Mouse (Mus musculus) ES-E14 (cell line): ENCODE measurements around the gene Nfasc. TPM values are rescaled to one million over a fixed set of nuclear protein-coding genes. Genes with fewer than 3 reads are reported as not detected.
A peak's percentile ranks its signal among the peaks of the same experiment; 100 is the strongest.

ENCODE experiments used
- DNase-seq: peaks from one replicate; pipeline ENCODE4 v3.0.0-alpha.2; 2013; ENCODE audit warnings: low read depth, low spot score
- H3K27ac ChIP-seq: 2 replicates; pipeline ENCODE4 v1.5.1; 2012; ENCODE audit warnings: low read depth, mild to moderate bottlenecking, low read length, moderate library complexity, mixed read lengths; ENCODE audit not compliant: poor library complexity, insufficient read depth, severe bottlenecking
- H3K36me3 ChIP-seq: 2 replicates; pipeline ENCODE4 v1.6.1; 2012; ENCODE audit warnings: mild to moderate bottlenecking, low read length, moderate library complexity, mixed read lengths; ENCODE audit not compliant: control insufficient read depth, poor library complexity, insufficient read depth, severe bottlenecking
- H3K4me1 ChIP-seq, 2 experiments: fragments of 150-350 bp in 1 of 2; sonication (generic) in 1 of 2; 2 replicates each; pipeline ENCODE4 v1.6.1; 2012; ENCODE audit warnings: low read length in 2 of 2, mild to moderate bottlenecking in 1 of 2, mixed read lengths in 1 of 2; ENCODE audit not compliant: control insufficient read depth in 2 of 2, insufficient read depth in 2 of 2, poor library complexity in 1 of 2
- H3K4me3 ChIP-seq, 2 experiments: fragments of 150-350 bp in 1 of 2; sonication (generic) in 1 of 2; 2 replicates each; pipeline ENCODE4 v1.5.1; 2012; ENCODE audit warnings: low read length in 2 of 2, low read depth in 1 of 2, mild to moderate bottlenecking in 1 of 2, mixed read lengths in 1 of 2; ENCODE audit not compliant: insufficient read depth in 1 of 2, poor library complexity in 1 of 2, severe bottlenecking in 1 of 2
- H3K9ac ChIP-seq: 2 replicates; pipeline ENCODE4 v1.6.1; 2012; ENCODE audit warnings: low read depth, mild to moderate bottlenecking, low read length, mixed read lengths; ENCODE audit not compliant: poor library complexity, insufficient read depth, severe bottlenecking
- H3K9me3 ChIP-seq: fragments of 150-350 bp; sonication (generic); 2 replicates; pipeline ENCODE4 v1.6.1; 2012; ENCODE audit warnings: low read depth, mild to moderate bottlenecking, low read length; ENCODE audit not compliant: control insufficient read depth, insufficient read depth
- CHD2 ChIP-seq: IDR thresholded peaks from 2 replicates; pipeline ENCODE4 v1.6.1; 2014; ENCODE audit warnings: mild to moderate bottlenecking, low read depth, low read length, inconsistent platforms
- HCFC1 ChIP-seq: IDR thresholded peaks from 2 replicates; pipeline ENCODE4 v1.6.1; 2012; ENCODE audit warnings: low read length, inconsistent platforms, borderline replicate concordance; ENCODE audit not compliant: insufficient read depth
- MAFK ChIP-seq: IDR thresholded peaks from 2 replicates; pipeline ENCODE4 v1.6.1; 2014; ENCODE audit warnings: mild to moderate bottlenecking, low read depth, low read length, inconsistent platforms; ENCODE audit not compliant: insufficient read depth
- ZC3H11A ChIP-seq: IDR thresholded peaks from 2 replicates; pipeline ENCODE4 v1.6.1; 2012; ENCODE audit warnings: low read depth, mild to moderate bottlenecking, inconsistent platforms, low read length, borderline replicate concordance
- ZNF384 ChIP-seq: IDR thresholded peaks from 2 replicates; pipeline ENCODE4 v1.6.1; 2012; ENCODE audit warnings: low read depth, low read length, inconsistent platforms
- in situ Hi-C, 2 experiments: fragments of 600-800 bp; cut with MboI; formaldehyde crosslinking; loops; one replicate each; pipeline ENCODE4 v1.15.1; 2025; ENCODE audit warnings: low sequenced_read_pairs in 2 of 2, inconsistent platforms in 1 of 2; ENCODE audit not compliant: unreplicated experiment in 2 of 2
- total RNA-seq: library from RNA; depleted of rRNA; stranded (reverse); fragments of 300-350 nt; gene quantifications from 2 replicates; pipeline ENCODE4 v1.2.3, GENCODE M21; 2012

The Nfasc gene
- total RNA-seq, 1 experiment, result 8.9 TPM

- Histone ChIP-seq H3K36me3 (no peaks in the 10 kb centered on the region), H3K9me3 (no peaks in the 10 kb centered on the region), H3K4me1 (peaks cover 0 to 7% of the 10 kb centered on the region in 2 experiments; a peak in 1 of 4 replicates), H3K27ac (no peak overlapping the region), H3K9ac (no peak overlapping the region), H3K4me3 (no peak overlapping the region)
- no peak for TF ChIP-seq ZNF384
- no peak for TF ChIP-seq MAFK
- no peak for TF ChIP-seq ZC3H11A
- no peak for TF ChIP-seq HCFC1
- TF ChIP-seq CHD2, result no peak
- no peak for DNase-seq
- in situ Hi-C loops, result loop anchor here in 1 of 2 experiments (10.0 kb wide), 1 partner anchor 197 kb away; no protein-coding TSS in a partner anchor
Observed at GRCm38 (mm10) chr1:132767422-132767821, 25.8 kb upstream of the Nfasc start.

GRCm38 (mm10) chr1:132765887-132766651, 24.5 kb upstream of the Nfasc start:
- in situ Hi-C loops, result loop anchor here in 1 of 2 experiments (10.0 kb wide), 1 partner anchor 199 kb away; no protein-coding TSS in a partner anchor
- Histone ChIP-seq H3K36me3 (no peaks in the 10 kb centered on the region), H3K4me1 (peaks cover 0 to 7% of the 10 kb centered on the region in 2 experiments; a peak in 1 of 4 replicates), H3K27ac (no peak overlapping the region), H3K9me3 (no peaks in the 10 kb centered on the region), H3K4me3 (no peak overlapping the region), H3K9ac (no peak overlapping the region)
- DNase-seq, result no peak
- TF ChIP-seq HCFC1 (no peak), ZNF384 (peak; percentile 43; the same call in 1 of the 2 replicates)

- DNase-seq, result no peak
- no peaks in the 10 kb centered on the region for H3K36me3 ChIP-seq
- H3K27ac ChIP-seq, result no peak overlapping the region
- H3K9me3 ChIP-seq, result no peaks in the 10 kb centered on the region
- in situ Hi-C loops, result loop anchor here in 1 of 2 experiments (10.0 kb wide), 1 partner anchor 200 kb away; no protein-coding TSS in a partner anchor
- peaks cover 0 to 7% of the 10 kb centered on the region in 2 experiments; a peak in 1 of 4 replicates for H3K4me1 ChIP-seq
- no peak overlapping the region for H3K4me3 ChIP-seq
- H3K9ac ChIP-seq, result no peak overlapping the region
- TF ChIP-seq ZNF384, result no peak
- no peak for TF ChIP-seq CHD2
- no peak for TF ChIP-seq ZC3H11A
Observed at GRCm38 (mm10) chr1:132765222-132765621, 23.6 kb upstream of the Nfasc start.

- no peaks in the 10 kb centered on the region for H3K36me3 ChIP-seq
- TF ChIP-seq MAFK, result no peak
- TF ChIP-seq HCFC1, result no peak
- TF ChIP-seq ZNF384, result no peak
- no peak for TF ChIP-seq CHD2
- TF ChIP-seq ZC3H11A, result no peak
- no peak for DNase-seq
- H3K9ac ChIP-seq, result no peak overlapping the region
- H3K27ac ChIP-seq, result no peak overlapping the region
- in situ Hi-C loops, result no loop called here
- H3K9me3 ChIP-seq, result no peaks in the 10 kb centered on the region
- H3K4me3 ChIP-seq, result no peak overlapping the region
- no peaks in the 10 kb centered on the region for H3K4me1 ChIP-seq
Observed at GRCm38 (mm10) chr1:132759390-132759789, 17.8 kb upstream of the Nfasc start.
